Mouse (Mus musculus) NIH3T3 (cell line): ENCODE measurements at regions not wholly inside any gene's neighbourhood (a gene's known extent, or its start where the extent isn't known, plus 50 kb on each side); places are given as distances from the start of the nearest gene placed in this dataset.
A peak's percentile ranks its signal among the peaks of the same experiment; 100 is the strongest.

Experiments used
- DNase-seq: peaks from one replicate; pipeline ENCODE4 v3.0.0-alpha.2; 2012; ENCODE audit warnings: low read depth

DNA sequence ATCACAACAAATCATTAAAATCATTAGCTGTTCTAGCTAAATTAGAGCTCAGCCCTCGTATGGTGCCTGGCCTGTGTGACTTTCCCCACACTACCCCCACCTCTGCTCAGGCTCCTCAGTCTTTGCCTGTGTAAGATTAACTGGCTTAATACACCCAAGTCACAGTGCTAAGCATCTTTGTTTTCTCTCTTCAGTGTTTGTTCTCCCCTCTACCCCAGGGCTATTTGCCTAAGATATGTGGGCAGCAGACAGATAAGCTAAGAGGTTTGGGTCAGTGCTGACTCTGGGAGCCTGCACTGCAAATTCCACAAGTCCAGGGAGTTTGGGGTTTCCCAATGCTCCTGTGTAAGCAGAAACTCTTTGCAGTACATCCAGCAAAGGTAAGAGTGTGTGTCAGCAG lies 564.2 kb upstream of the Camk1g start:
- no peak for DNase-seq

DNA sequence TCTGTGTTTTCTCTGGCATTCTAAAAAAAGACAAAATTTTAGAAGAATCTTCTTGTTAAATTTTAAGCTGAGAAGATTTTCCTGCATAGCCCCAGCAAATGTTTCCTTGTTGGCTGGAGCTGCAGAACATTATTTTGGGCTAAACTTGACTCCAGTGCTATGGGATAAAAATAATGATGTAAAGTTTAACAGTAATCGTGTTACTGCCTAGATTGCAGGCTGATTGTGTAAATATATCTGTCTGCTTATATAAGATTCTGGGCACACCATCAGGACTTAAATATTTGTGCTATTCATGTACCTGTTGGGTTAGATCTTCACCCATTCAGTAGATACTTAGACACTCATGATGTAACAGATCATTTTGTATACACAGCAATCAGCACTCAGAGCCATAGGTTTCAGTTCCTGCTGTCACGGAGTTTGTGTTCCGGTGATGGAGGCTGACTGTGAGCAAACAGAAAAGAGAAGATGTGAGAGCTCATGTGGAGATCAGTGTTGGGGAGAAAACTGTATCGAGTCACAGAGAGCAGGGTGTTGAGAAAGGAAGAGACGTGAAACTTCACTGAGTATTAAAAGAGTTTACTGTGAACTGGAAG lies 561.1 kb upstream of the Camk1g start:
- DNase-seq = no peak

DNA sequence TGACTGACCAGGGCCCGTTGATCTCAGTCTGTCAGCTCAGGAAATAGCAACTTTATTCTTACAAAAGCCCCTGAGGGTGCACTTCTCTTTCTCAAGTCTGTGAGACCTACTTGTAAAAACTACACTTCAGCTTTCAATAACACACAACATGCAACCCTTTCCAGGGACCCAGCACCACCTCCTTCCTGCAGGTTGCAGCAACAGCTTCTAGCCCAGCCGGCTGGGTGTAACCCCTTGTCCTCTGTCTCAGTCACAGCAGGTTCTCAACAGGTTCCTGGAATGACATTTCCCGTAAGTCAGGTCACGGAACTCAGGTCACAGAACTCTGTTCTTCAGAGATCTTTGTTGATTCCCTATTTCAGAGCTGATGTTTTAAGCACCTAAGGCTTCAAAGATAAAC lies 558.5 kb upstream of the Camk1g start:
- DNase-seq = no peak

DNA sequence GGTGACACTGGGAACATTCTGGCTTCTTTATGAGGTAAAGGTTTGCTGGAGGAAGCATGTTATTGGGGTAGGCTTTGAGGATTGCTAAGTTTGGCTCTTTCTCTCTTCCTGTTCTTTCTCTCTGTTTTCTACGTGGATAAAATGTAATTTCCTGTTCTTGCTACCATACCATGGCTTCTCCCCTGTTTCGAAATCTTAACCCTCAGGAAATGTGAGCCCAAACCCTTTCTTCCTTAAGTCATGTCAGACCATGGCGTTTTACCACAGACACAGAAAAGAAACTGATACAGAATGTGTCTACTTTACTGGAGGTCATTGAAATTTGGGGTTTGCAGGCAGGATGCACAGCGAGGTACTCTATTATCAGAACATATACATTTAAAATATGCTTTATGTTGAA lies 552.7 kb upstream of the Camk1g start:
- no peak for DNase-seq

DNA sequence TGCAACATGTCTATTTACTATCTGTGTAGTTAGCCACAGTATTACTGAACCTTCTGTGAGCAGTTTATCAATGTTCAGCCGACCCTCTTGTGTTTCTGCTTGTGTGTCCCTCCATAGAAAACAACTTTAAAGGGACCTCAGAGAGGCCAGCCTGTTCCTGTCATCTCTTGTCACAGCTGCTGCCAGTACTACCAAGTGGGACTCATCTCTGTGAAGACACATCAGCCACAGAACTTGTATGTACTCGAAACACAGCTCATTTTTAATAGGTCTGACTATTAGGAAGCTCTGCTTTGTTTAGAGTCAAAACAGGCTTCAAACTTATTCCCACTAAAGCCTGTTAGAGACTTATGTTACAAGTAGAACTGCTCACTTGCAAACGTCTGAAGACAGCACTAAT lies 549.1 kb upstream of the Camk1g start:
- DNase-seq = no peak

DNA sequence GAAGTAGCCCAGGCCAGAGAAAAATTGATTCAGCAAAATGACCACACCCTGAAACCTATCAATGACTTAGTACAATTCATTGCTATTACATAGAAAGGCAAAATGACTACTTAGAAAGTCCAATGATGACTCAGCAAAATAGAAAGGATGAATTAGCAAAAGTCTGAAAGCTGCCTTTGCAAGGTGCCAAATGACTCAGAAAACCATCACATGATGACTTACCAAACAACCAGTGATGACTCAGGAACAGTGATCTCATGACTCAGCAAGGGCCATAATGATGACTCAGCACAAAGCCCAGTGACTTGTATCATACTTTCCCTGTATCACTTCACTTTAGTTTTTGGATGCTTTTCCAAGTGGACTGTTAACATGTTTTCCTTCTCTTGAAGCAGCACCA lies 535.6 kb upstream of the Camk1g start:
- DNase-seq = peak; percentile 74

DNA sequence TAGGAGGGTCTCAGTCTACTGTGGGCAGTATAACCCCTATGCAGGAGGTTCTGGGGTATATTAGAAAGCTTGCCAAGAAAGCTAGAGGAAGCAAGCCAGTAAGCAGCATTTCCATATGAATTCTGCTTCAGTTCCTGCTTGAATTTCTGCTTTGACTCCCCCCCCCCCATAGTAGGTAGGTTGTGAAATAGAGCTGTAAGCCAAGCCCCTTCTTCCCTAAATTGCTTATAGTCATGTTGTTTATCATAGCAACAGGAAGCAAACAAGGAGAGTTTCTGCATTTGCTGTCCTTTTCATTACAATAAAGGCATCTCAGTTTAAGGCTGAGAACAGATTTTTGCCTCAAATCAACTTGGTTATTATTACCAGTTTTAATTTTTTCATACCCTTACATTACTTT lies 524.0 kb upstream of the Camk1g start:
- DNase-seq = no peak

DNA sequence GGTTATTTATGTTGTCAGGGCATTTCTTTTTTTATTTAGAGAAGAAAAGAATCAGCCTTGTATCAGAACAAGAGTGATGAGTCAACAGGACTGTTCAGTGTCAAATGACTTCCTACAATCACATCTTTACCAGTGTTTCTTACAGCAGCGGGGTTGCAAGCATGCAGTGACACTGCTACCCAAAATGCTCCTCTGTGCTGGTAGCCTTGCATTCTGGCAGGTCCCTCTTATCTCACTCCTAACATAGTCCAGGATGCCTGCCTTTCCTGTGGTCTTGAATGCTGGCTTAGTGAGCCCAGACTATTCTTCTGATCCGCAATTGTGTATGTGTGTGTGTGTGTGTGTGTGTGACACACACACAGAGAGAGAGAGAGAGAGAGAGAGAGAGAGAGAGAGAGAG lies 506.4 kb upstream of the Camk1g start:
- no peak for DNase-seq

DNA sequence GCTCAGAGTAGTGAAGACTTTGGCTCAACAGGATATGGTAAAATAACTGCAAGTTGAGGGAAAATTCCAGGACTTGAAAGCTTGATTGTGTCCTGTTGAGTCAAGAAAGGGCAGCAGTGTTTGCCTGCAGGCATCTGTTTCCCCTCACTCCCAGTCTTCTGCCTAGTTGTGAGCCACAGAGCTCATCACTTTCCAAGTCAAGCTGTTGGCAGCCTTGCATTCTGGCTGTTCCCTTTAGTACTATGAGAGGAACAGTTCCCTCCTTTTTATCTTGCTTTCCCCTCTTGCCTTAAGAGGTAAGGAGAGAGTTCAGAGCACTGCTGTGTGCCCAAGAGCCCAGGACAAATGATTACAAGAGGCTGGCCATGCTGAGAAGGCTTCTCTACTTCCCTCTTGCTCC lies 506.0 kb upstream of the Camk1g start:
- peak; percentile 25 for DNase-seq

DNA sequence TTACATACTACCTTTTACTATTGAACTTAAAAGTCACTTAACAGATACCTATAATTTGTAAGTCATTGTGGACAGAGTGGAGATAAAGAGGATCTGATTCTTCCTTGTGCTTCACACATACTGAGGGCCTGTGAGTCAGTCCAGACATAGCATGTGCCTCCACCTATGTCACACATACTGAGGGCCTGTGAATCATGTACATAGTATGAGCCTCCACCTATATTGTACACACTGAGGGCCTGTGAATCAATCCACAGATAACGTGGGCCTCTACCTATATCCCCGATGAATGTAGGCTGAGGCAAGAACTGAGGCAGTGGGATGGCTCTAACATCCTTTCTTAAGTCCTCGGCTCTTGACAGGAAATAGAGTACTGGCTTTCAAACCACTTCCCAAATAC lies 505.2 kb upstream of the Camk1g start:
- no peak for DNase-seq

DNA sequence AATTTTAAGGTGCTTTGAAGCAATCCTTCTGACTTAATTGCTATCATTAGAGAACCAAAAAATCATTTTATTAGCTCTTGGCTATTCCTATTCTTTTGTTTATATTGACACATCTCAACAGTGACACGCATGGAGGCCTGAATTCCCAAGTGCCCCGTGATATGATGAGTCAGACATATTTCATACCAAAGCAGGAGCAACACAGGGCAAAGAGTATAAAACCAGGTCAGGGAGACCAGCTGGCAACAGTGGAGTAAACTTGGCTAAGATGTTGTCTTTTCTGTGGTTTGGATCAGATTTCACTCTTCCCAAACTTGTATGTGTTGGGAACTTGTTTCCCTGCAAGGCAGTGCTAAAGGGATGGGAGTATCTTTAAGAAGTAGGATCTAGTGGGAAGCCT lies 500.6 kb upstream of the Camk1g start:
- peak; percentile 90 for DNase-seq

DNA sequence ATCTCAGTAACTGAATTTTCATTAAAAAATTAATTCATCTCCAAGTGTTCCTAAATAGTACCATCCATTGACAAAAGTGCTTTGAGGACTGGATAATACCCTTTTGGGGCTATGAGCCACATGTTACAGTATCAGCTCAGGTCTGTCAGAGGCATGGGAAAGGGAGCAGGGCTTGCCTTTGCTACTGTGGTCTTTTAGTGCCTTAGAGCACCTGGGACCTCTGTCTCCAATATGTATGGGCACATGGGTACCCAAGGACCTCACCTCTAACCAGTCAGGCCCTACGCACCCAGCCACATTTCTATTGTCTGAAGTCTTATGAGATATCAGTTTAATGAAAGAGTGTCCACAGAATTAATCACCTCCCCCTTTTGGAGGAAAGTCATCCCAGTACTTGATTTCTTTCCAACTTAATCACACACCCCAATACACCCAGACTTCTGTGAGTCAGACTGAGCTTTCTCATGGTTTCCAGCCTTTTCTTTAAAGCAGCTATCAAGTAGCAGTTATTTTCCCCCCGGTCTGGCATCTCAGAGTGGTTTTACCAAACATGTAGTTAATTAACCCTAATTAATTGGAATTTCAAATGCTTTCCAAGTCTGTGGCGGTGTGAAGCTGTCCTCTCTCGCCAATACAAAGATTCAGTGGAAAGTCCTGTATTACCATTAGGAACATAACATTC lies 498.7 kb upstream of the Camk1g start:
- DNase-seq = peak; percentile 27

DNA sequence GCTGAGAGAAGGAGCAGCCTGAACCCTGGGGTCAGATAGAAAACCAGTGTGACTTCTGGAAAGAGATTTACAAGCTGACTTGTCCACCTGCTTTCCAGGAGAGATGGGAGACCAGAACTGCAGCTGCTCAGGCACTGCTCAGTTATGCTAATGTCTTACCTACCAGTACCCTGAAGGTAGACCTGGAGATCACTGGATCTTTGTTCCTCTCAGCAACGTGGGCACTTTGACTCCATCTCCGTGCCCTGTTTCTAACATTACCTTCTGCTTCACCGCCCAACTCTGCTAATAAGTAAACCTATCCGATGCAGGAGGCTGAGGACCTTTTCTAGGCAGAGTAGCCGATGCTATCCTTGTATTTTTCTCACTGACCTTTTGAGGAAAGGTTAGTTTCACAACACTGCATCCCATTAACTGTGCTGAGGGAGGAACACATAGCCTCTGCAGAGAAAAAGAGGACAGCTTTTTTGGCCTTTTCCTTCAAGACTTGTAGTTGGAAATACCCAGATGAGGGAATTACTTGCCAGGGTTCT lies 490.7 kb upstream of the Camk1g start:
- DNase-seq = no peak

DNA sequence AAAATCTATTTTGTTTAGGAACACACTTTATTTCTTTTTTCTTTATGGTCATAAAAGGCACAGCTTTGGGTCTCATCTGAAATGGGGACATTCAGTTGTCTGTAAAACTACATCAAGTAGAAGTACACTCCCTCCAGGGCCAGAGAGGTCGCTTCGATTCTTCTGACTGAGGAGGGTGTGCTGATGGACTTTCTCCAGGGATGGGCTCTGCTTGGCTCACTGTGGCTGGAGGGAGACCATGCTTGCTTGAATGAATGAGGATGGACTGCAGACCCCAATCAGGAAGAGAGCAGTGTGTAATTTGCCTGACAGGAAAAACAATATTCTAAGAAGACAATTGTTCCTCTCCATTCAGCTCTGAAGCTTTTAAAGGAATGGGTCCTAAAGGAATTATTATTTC lies 490.3 kb upstream of the Camk1g start:
- DNase-seq = no peak

DNA sequence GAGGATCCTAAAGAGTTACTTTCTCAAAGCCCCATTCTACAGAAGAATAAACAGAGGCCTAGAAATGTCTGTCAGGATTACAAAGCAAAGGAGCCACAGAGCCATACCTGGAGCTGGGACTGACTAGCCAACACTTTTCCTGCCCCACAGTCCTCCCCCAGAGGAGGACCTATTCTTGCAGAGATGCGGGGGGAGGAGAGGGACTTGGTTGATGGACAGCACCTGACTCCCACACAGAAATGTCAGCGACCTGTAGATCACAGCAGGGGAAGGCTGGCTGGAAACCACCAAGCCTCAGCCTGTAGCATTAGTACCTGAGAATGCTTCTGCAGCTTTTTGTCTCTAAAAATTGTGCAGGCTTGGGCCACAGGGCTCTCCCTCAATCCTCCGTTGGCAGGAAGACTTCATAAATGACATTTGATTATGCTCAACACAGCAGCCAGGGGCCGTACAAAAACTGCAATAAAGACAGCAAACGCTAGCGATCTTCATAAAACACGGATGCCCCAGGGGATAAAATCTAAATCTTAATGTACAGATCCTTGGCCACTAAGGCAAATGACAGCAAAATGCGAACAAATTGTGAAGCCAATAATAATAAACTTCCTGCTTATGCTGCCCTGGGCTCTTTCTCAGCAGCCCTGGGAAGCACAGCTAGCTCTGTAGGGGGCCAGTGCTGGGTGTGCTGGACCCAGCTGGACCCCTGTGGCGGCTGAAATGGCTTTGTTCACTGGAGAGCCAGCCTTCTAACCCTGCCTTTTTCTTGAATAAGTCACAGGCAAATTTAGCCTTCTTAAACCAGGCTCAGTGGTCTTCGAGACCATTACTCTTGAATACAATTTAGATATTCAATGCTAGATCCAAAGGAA lies 489.4 kb upstream of the Camk1g start:
- DNase-seq = no peak

DNA sequence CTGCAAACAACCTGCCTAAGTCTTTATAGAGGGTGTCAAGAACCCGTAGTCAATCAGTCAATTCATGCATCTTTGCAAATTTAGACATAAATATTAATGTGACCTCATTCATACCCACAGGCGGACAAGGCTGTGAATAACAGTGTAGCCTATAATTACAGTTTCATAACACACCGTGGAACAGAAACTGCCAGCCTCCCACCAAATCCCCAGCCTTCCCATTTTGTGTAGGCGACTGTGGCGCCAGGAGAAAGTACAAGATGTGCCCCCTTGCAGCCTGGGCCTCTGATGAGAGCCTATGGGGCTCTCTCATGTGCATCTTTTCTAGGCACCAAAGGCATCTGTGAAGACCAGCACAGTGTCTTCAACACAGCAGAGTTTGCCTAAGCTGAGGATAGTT lies 477.8 kb upstream of the Camk1g start:
- DNase-seq = no peak

DNA sequence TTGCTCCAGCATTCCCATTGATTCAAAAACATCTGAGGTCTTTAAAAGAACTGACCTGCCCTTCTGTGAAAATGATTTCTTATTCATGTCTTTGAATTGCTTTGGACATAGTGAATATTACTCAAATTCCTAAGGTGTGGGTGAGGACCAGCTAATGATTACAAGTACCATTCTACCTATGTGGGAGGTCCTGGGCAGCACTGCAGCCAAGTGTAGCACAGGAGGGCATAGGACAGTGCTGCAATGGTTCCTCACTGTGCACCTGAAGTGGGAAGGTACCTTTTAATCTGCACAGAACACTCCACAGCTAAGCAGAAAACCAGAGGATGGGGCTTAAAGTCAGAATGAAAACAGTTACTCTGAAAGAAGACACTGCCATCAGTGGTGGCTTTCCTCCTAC lies 474.8 kb upstream of the Camk1g start:
- no peak for DNase-seq

DNA sequence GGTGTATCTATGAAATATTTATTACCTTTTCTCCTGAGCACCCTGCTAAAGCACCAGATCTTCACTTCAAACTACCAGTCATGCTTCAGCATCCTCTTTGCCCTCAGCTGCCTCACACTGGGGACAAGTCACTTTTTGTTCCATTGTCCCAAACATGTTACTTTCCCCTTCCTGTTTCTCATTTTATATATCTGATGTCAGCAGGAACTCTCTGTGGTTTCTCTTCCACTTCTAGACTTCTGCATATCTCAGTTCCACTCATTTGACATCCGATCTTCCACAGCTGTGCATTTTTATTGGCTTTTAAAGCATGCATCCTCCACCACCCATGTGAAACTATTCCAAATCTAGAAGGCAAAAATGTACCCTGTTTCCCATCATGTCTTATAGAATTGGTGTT lies 474.4 kb upstream of the Camk1g start:
- no peak for DNase-seq

DNA sequence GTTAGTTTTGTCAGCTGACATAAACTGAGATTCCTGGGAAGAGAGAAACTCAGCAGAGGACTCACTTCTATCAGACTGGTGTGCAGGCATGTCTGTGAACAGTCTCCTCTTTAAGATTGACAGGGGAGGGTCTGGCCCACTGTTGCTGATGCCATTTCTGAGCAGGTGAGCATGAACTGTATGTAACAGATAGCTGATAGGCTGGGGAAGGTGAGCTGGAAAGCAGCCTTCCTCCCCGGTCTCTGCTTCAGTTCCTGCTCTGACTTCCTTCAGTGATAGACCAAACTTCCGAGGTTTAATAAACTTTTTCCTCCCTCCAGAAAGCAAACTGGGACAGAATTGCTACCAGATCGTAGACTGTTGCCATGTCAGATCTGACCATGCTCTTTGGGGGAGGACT lies 430.9 kb upstream of the Camk1g start:
- DNase-seq = no peak

DNA sequence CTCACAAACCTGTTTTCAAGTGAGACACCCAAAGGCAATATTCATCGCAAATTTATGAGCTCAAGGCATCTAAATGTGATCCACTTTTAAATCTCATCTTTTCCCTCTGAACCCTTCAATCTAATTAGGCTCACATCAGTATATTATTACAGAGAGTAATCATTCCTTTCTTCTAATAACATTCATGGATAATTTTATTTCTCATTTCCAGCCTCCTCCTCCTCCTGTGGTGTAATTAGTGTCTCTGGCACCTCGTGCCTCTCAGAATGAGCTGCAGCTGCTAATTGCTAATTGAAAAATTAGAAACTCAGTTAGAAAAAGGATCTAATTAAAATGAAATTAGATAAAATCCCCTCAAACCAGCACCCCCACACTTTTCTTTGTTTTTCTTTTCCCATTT lies 420.5 kb upstream of the Camk1g start:
- no peak for DNase-seq

DNA sequence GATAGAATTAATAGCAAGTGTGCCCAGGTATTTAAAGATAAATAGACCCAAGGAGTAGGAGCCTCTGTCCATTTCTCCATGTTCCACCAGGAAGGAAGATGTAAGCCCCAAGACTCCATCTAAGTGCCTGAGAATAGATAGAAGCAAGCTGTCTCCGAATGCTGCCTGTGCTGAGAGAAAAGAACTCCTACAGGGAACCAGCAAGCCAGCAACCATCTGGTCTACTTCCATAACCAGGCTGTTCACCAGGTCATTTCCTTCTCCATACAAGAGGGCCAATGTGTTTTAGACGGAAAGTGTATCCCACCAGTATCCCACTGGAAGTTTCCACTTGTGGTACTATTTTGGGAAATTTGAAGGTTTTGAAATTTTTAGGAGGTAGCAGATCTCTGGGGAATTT lies 418.4 kb upstream of the Camk1g start:
- no peak for DNase-seq

DNA sequence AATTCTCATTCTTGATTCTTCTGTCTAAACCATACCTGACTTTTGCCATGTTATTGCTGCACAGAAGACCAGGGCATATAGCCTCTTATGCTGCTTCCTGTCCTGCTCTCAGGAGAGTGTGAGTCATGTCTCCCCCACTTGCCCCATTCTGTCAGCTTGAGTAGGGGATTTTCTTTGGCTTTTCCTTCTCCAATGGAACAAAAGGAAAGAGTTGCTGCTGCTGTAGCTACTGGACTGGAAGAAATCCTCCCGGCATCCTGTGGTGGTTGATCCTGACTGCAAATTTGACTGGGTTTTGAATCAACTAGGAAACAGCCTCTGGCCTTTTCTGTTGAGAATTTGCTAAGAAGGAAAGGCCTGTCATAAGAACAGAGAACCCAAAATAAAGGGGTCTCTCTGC lies 417.3 kb upstream of the Camk1g start:
- peak; percentile 10 for DNase-seq

DNA sequence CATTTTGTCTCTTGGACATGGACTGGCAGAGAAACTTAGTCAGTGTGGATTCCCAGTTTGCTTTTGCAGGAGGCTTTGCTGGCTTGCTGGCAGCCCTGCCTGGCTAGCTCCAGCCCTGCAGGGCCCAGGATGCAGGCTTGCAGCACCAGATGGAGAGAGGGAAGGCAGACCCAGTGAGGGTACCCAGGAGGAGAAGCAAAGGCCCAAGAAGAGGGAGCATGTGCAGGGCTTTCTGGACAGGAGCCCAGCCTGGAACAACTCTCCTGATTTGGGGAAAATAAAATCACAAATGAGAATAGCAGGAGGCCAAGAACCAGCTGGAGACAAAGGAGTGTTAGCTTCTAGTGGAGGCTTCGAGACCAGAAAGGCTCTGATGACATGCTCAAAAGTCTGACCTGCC lies 414.9 kb upstream of the Camk1g start:
- no peak for DNase-seq
